In genomic region chr9:117029953-117030352, GRCm38 (mm10) we compare ENCODE assay signal across 11 mouse cellular contexts.
DNase-seq lines count a peak whose midpoint lies in the region; ATAC-seq lines count a peak whose summit lies in the region.
"Had no signal": no experiment of that assay in that cellular context is flagged by ENCODE, and none has a peak within 500 bp of the region (broad histone marks: within the 10 kb centered on the region; RNA-seq: fewer than 3 reads in every experiment).

No protein-coding gene starts in this region.

- 0 out of 2 replicates have a peak overlapping the region, but pooled peaks have one; percentile 49 for H3K27ac ChIP-seq in intestine, embryonic 14.5 days (ENCODE audit: low read depth)
- H3K27ac ChIP-seq in intestine, embryonic 16.5 days (ENCODE audit: low read length), result no peak overlapping the region
- H3K27ac ChIP-seq in lung, embryonic 15.5 days, result peak overlapping the region; percentile 73
- H3K27ac ChIP-seq in neural tube, embryonic 15.5 days (replicated peaks), result peak overlapping the region; percentile 28; the same call in 1 of the 2 replicates
- H3K27ac ChIP-seq: hindbrain, embryonic 13.5 days; liver, embryonic 12.5 days had no signal

- H3K4me3 ChIP-seq in intestine, embryonic 14.5 days (ENCODE audit: low read depth, low read length), result no peak overlapping the region
- no peak overlapping the region for H3K4me3 ChIP-seq in intestine, embryonic 16.5 days (ENCODE audit: low read length)
- no peak overlapping the region for H3K4me3 ChIP-seq in lung, embryonic 15.5 days
- no peak overlapping the region for H3K4me3 ChIP-seq in neural tube, embryonic 15.5 days (replicated peaks)
- H3K4me3 ChIP-seq: hindbrain, embryonic 13.5 days; liver, embryonic 12.5 days had no signal

- 82% methylated on average over 1 of the region's 1 CpGs for WGBS in intestine, embryonic 14.5 days
- 65% methylated on average over 1 of the region's 1 CpGs for WGBS in intestine, embryonic 16.5 days
- 67% methylated on average over 1 of the region's 1 CpGs for WGBS in lung, embryonic 15.5 days
- 75% methylated on average over 1 of the region's 1 CpGs for WGBS in neural tube, embryonic 15.5 days

- no peak for ATAC-seq in intestine, embryonic 14.5 days (replicated peaks; ENCODE audit: low FRiP score, low TSS enrichment, low read depth)
- ATAC-seq in intestine, embryonic 16.5 days, result no peak
- ATAC-seq in lung, embryonic 15.5 days (ENCODE audit: borderline replicate concordance, extremely low read depth, low FRiP score, low TSS enrichment), result no peak
- peak; percentile 35; the same call in 1 of the 2 replicates for ATAC-seq in granulocyte monocyte progenitor cell, adult 5-6 weeks (replicated peaks; ENCODE audit: poor library complexity, severe bottlenecking)
- no peak for ATAC-seq in neural tube, embryonic 15.5 days (ENCODE audit: low FRiP score)
- ATAC-seq: liver, embryonic 12.5 days had no signal

- no peaks in the 10 kb centered on the region for H3K9me3 ChIP-seq in intestine, embryonic 14.5 days (ENCODE audit: control insufficient read depth, low read length)
- H3K9me3 ChIP-seq in intestine, embryonic 16.5 days (ENCODE audit: control insufficient read depth, low read length), result no peaks in the 10 kb centered on the region
- no peaks in the 10 kb centered on the region for H3K9me3 ChIP-seq in lung, embryonic 15.5 days
- H3K9me3 ChIP-seq in neural tube, embryonic 15.5 days (replicated peaks), result no peaks in the 10 kb centered on the region
- H3K9me3 ChIP-seq: hindbrain, embryonic 13.5 days; liver, embryonic 12.5 days had no signal

- no peak overlapping the region for H3K4me2 ChIP-seq in intestine, embryonic 14.5 days (ENCODE audit: low read length)
- H3K4me2 ChIP-seq in intestine, embryonic 16.5 days (ENCODE audit: low read depth, low read length), result no peak overlapping the region
- H3K4me2 ChIP-seq in lung, embryonic 15.5 days, result no peak overlapping the region
- H3K4me2 ChIP-seq in neural tube, embryonic 15.5 days, result no peak overlapping the region
- H3K4me2 ChIP-seq: hindbrain, embryonic 13.5 days; liver, embryonic 12.5 days had no signal

- no peaks in the 10 kb centered on the region for H3K27me3 ChIP-seq in intestine, embryonic 14.5 days (replicated peaks; ENCODE audit: control insufficient read depth, insufficient read depth, low read length)
- H3K27me3 ChIP-seq in intestine, embryonic 16.5 days (replicated peaks; ENCODE audit: control insufficient read depth, insufficient read depth, low read length), result no peaks in the 10 kb centered on the region
- H3K27me3 ChIP-seq in lung, embryonic 15.5 days, result no peaks in the 10 kb centered on the region
- H3K27me3 ChIP-seq in neural tube, embryonic 15.5 days (replicated peaks), result no peaks in the 10 kb centered on the region
- H3K27me3 ChIP-seq: hindbrain, embryonic 13.5 days; liver, embryonic 12.5 days had no signal

- H3K4me1 ChIP-seq in intestine, embryonic 14.5 days (replicated peaks; ENCODE audit: control insufficient read depth, insufficient read depth, low read length), result peaks cover 21% of the 10 kb centered on the region
- H3K4me1 ChIP-seq in intestine, embryonic 16.5 days (ENCODE audit: control insufficient read depth, insufficient read depth, low read length), result peaks cover 15% of the 10 kb centered on the region
- H3K4me1 ChIP-seq in lung, embryonic 15.5 days, result peaks cover 19% of the 10 kb centered on the region
- H3K4me1 ChIP-seq in neural tube, embryonic 15.5 days, result peaks cover 10% of the 10 kb centered on the region
- H3K4me1 ChIP-seq: liver, embryonic 12.5 days had no signal

- no peak for DNase-seq in intestine, embryonic 14.5 days (ENCODE audit: low spot score)
- no peak for DNase-seq in lung, adult 18-20 months
- no peak for DNase-seq in right cerebral cortex, postnatal 14 days
- DNase-seq in thymus, adult 18-20 months, result no peak
- DNase-seq: cerebellum, adult 9-11 months had no signal

- no peaks in the 10 kb centered on the region for H3K36me3 ChIP-seq in intestine, embryonic 14.5 days (ENCODE audit: control insufficient read depth, insufficient read depth, low read length)
- no peaks in the 10 kb centered on the region for H3K36me3 ChIP-seq in intestine, embryonic 16.5 days (ENCODE audit: control insufficient read depth, insufficient read depth, low read length)
- no peaks in the 10 kb centered on the region for H3K36me3 ChIP-seq in lung, embryonic 15.5 days
- no peaks in the 10 kb centered on the region for H3K36me3 ChIP-seq in neural tube, embryonic 15.5 days
- H3K36me3 ChIP-seq: hindbrain, embryonic 13.5 days; liver, embryonic 12.5 days had no signal

- no peak overlapping the region for H3K9ac ChIP-seq in intestine, embryonic 14.5 days (ENCODE audit: low read length)
- H3K9ac ChIP-seq in intestine, embryonic 16.5 days (ENCODE audit: low read depth, low read length), result no peak overlapping the region
- H3K9ac ChIP-seq in lung, embryonic 15.5 days, result no peak overlapping the region
- no peak overlapping the region for H3K9ac ChIP-seq in neural tube, embryonic 15.5 days (replicated peaks)
- H3K9ac ChIP-seq: hindbrain, embryonic 13.5 days; liver, embryonic 12.5 days had no signal
